Mouse (Mus musculus) layer of hippocampus, postnatal 10 days (tissue): ENCODE results near the gene Hsd17b14. TPM values are rescaled to one million over a fixed set of nuclear protein-coding genes. Genes with fewer than 3 reads are reported as not detected.

Experiments
- DNase-seq, 2 experiments: peaks; one replicate each; pipeline ENCODE4 v3.0.0; 2021; ENCODE audit warnings: low spot score in 2 of 2
- total RNA-seq, 2 experiments: library from RNA; stranded (reverse); gene quantifications; 2 replicates each; pipeline ENCODE4 v1.2.3; 2021

Hsd17b14 gene
- total RNA-seq, 2 experiments from 2014 or later = not detected

DNA sequence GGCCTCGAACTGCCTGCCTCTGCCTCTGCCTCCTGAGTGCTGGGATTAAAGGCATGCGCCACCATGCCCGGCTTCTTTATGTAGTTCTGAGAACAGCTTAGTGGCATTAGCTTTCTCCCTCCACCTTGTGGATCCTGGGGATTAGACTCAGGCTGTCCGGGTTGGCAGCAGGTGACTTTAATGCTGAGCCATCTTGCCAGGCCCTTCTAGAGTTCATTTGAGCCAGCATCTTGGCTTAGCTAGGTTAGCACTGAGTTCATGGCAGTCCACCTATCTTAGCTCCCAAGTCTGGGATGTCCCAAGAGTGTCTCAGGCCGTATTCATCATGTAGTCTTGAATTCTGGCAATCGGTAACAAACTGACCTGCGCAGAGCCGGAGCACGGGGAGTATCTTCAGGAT lies 10.8 kb downstream of the Hsd17b14 start:
- DNase-seq = no peak

GRCm38 (mm10) chr7:45567112-45567779 lies 12.6 kb downstream of the Hsd17b14 start:
- no peak for DNase-seq

GRCm38 (mm10) chr7:45567780-45568516 lies 13.3 kb downstream of the Hsd17b14 start:
- DNase-seq = peak; percentile 74 to 83

GRCm38 (mm10) chr7:45568601-45569473 lies 14.1 kb downstream of the Hsd17b14 start:
- DNase-seq = no peak

DNA sequence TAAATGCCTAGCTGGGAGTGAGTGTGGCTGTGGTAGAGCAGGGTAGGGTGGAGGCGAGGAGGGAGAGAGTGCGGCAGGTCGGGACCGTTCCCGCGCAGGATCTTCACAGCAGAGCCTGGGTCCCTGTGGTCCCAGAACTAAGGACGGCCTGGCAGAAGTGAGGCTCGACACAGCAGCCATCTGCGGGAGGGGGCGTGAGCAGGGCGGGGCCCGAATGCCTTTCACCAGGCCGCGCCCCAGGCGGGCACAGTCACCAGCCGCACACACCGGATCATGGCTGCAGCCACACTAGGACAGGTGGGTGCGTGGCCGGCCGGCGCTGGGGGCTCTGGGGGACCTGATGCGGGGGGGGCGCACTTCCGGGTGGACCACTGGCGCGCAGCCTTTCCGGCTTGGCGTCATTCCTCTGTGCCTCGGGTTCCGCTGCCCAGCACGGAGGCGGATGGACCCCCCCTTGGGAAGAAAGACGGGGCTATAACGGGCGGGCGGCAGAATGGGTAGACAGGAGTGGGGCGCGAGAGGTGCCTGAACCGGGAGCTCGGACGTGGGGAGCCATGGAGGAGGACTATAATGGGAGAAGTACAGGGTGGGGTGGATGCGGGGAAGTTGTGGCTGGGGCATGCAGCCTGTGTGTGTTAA lies 15.5 kb downstream of the Hsd17b14 start, which contains the start of gene Bcat2:
Gene Bcat2 (plus strand): TSS at position 51 of the 639 bp plus-strand sequence.
- DNase-seq = peak; percentile 70 to 81

- DNase-seq = no peak
Observed at GRCm38 (mm10) chr7:45571966-45572365, 17.3 kb downstream of the Hsd17b14 start.

DNA sequence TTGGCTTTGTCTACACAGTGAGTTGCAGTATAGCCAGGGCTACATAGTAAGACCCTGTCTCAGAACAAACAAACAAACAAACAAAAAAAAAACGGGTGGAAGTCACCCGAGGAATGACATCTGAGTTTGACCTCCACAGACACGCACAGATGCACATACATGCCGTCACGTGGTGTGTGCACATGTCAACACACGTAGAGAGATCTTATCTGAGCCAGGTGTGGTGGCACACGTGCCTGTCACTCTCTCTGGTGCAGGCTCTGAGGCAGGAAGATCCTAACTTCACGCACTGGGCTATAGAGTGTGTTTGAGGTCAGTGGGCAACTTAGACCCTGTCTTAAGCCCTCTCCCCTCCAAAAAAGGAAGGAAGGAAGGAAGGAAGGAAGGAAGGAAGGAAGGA lies 19.3 kb downstream of the Hsd17b14 start:
- DNase-seq = no peak

DNA sequence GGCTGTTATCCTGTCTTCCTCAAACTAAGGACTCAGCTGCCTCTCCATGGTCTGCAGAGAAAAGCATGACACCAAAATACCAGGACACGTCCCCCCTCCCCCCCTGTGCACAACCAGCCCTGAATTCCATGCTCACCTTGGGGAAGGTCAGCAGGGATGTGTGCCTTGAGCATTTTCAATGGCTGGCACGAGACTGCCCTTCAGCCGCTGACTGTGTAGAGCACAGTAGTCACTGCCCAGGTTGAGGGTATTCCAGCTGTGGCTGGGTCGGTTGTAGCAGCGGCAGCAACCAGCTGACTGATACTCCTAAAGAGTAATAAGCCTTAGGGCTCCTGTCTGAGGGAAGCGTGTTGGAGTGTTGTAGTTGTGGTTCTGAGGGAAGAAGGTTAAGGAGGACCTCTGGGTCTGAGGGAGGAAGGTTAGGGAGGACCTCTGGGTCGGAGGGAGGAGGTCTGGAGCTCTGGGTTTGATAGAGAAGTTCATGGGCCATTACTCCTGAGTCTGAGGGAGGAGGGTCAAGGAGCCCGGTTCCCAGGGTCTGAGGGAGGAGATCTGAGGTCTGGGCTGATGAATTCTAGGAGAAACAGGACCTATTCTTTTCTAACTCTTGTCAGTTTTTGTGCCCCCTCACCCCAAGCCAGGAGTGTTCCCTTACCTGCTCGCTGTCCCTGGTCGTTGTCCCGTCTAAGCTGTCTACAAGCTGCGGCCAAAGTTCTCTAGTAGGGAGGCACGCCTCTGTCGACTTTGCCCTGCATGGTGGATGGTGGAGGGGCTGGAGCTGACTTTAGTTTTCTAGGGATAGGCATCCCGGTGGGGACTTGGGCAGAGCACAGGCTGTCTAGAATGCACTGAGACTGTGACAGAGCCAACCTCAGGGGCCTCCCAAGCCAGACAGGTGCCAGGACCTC lies 20.0 kb downstream of the Hsd17b14 start:
- no peak for DNase-seq

DNA sequence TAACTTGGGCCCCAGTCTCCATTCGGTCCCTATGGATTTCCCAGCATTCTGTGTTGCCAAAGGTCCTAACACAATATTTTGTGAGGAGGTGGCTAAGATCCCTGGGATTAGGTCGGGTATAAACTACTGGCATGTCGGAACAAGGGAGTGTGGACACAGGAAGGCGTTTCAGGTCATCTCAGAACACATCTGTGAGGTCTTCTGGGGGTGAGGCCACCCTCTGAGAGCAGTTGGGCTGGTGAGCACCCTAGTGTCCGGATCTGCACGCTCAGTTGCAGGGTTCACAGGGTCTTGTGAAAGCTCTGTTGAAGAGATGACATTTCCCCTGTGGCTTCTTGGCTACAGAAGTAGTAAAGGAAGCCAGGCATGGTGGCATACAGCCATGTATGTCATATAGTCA lies 31.2 kb downstream of the Hsd17b14 start:
- DNase-seq = no peak

DNA sequence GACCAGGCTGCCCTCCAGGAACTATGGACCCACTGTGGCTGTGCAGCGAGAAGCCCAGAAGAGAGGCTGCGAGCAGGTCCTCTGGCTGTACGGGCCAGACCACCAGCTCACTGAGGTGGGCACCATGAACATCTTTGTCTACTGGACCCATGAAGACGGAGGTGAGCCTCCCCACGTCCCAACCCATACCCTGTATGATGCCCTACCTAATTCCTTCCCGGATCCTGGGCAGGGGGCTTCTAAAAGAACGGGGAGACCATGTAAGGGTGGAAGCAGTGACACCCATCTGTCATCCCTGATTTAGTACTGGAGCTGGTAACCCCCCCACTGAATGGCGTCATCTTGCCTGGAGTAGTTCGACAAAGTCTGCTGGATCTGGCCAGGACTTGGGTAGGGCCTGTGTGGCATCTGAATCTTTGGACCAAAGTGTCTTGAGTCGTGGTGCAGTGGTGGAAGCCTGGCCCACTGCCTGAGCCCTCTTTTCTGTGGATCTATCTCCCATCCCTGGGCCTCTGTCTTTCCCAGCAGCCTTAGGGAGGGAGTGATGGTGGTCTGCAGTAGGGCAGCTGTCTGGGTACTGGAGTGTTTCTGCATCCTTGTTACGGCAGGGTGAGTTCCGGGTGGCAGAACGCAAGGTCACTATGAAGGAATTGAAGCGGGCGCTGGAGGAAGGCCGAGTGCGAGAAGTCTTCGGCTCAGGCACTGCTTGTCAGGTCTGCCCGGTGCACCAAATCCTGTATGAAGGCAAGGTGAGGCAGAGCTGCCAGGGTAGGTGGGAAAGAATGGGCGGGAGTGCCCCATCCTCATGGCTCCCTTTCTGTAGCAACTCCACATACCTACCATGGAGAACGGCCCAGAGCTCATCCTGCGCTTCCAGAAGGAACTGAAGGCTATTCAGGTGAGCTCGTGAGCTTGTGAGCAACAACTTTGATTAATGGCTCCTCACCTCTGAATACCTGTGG lies 33.2 kb downstream of the Hsd17b14 start:
- DNase-seq = no peak

- peak; percentile 91 to 93 for DNase-seq
Observed at GRCm38 (mm10) chr7:45589173-45589572, 34.5 kb downstream of the Hsd17b14 start.

DNA sequence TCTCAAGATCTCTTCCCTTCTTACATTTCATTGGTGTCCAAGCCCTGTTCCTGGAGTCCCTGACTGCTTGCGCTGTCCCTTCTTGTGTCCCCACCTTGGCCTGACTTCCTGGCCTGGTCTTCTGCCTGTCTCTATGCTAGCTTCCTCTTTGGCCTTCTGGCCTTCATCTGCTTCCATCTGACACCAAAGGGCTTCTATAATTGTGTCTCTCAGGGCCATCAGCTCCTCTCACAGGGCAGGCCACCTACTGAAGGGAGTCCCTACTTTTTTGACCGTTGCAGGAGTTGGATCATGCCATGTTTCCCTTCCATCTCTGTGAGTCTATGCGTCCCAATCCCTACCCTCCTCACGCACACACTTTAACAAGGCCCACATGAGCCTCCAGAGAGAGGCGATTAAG lies 35.2 kb downstream of the Hsd17b14 start:
- peak in 1 of 2 experiments; percentile 28 for DNase-seq

DNA sequence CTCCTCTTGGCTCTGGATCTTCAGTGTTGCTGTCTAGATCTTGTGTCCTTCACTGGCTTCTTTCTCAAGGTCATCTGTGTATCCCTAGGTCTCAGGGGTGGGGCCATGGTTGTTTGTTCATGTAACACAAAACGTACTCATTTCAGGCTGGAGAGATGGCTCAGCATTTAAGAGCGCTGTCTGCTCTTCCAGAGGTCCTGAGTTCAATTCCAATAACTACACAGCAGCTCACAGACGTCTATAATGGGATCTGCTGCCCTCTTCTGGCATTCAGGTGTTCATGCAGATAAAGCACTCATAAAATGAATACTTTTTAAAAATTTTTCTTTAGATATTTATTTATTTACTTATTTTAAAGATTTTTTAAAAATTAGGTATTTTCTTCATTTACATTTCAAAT lies 36.2 kb downstream of the Hsd17b14 start:
- DNase-seq = no peak

DNA sequence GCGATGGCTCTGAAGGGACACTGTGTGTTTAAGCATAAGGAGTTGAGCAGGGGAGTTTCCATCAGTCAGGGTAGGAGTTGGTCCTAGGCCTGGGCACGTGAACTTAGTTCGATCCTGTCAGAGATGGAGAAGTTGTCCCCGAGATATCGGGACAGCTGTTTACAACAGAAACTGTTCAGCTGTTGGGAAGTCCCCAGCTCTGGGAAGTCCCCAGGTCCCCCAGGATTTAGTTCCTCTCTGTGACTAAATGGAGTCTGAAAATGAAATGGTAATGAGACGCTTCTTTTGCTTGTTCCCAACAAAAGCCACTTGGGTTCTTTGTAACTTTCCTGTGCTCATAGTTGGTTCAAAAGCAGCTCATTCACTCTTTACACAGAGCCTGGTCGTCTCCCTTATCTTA lies 37.2 kb downstream of the Hsd17b14 start:
- DNase-seq = no peak

DNA sequence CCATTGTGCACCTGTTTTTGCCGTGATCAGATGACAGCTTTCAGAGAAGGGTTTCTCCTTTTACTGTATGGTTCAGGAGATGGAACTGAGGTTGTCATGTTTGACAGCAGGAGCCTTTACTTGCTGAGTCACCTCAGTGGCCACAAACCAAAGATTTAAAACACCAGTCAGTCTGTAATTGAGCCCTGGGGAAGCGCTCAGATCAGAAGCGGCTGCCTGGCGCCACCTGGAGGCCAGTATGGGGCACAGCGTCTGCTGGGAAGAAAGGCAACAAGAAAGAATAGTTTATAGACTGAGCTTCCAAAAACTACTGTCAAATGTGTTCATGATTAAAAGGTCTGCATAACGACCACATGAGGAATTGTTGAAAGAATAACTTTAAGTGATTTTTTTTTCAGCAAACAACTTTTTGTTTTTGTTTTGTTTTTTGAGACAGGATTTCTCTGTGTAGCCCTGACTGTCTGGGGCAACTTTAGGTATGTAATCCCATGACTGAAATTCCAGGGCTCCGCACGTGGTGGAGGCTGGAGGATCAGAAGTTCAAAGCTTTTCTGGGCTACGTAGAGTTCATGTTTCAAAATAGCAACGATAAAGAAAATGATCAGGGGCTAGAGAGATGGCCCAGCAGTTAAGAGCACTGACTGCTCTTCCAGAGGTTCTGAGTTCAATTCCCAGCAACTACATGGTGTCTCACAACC lies 38.6 kb downstream of the Hsd17b14 start:
- peak; percentile 77 to 81 for DNase-seq

DNA sequence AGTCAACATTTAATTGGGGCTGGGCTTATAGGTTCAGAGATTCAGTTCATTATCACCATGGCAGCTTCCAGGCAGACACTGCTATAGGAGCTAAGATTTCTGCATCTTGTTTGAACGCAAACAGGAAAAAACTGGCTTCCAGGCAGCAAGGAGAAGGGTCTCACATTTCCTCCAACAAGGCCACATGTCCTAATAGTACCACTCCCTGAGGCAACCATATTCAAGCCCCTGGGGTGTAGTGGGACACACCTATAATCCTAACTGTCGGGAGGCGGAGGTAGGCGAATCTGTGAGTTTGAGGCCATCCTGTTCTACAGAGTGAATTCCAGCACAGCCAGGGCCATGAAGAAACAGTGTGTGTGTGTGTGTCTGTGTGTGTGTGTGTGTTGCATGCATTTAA lies 40.5 kb downstream of the Hsd17b14 start:
- no peak for DNase-seq

DNA sequence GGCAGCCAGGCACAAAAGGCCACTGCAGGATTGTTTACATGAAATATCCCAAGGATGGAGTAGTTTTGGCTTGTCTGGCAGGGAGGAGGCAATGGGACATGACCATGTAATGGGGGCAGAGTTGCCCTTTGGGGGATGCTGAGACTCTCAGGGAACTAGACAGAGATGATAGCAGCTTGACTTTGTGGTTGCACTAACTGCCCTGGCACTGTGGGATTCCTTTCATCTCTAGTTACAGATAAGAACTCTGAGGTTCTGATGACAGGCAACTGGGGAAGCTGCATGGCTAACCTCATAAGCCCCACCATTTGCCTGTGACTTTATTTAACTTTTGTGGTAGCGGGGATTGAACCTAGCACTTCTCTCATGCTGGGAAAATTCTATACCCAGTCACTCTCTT lies 41.4 kb downstream of the Hsd17b14 start:
- no peak for DNase-seq

- DNase-seq = no peak
Observed at GRCm38 (mm10) chr7:45597013-45597412, 42.3 kb downstream of the Hsd17b14 start.
